Mouse (Mus musculus) hindbrain, embryonic 16.5 days (tissue): ENCODE measurements around the gene Gm9964. TPM values are rescaled to one million over a fixed set of nuclear protein-coding genes. Genes with fewer than 3 reads are reported as not detected.
"Not testable (repeated sequence)": the region's sequence is repeated elsewhere in the genome, so short reads cannot be mapped to it uniquely, and the experiment has no call there.

Experiments used
- ATAC-seq: fragments of 200-750 bp; cut with Nextera tagmentation; 2 replicates; pipeline ENCODE4 v1.8.0; 2017; ENCODE audit warnings: moderate TSS enrichment, moderate library complexity
- H3K27ac ChIP-seq: fragments of 300-500 bp; sonication (generic); 2 replicates; pipeline ENCODE4 v1.5.1; 2014; ENCODE audit warnings: low read depth, mild to moderate bottlenecking, control low read depth, low read length, moderate library complexity
- H3K27me3 ChIP-seq: fragments of 300-500 bp; sonication (generic); replicated peaks from 2 replicates; pipeline ENCODE4 v1.6.1; 2014; ENCODE audit warnings: low read length; ENCODE audit not compliant: control insufficient read depth, insufficient read depth
- H3K36me3 ChIP-seq: fragments of 300-500 bp; sonication (generic); 2 replicates; pipeline ENCODE4 v1.6.1; 2014; ENCODE audit warnings: mild to moderate bottlenecking, low read length, moderate library complexity, mixed read lengths; ENCODE audit not compliant: control insufficient read depth, insufficient read depth
- H3K4me1 ChIP-seq: fragments of 300-500 bp; sonication (generic); 2 replicates; pipeline ENCODE4 v1.6.1; 2014; ENCODE audit warnings: low read depth, low read length; ENCODE audit not compliant: control insufficient read depth, insufficient read depth
- H3K4me2 ChIP-seq: fragments of 300-500 bp; sonication (generic); 2 replicates; pipeline ENCODE4 v1.6.1; 2014; ENCODE audit warnings: mild to moderate bottlenecking, low read length, control low read depth, moderate library complexity
- H3K4me3 ChIP-seq: fragments of 300-500 bp; sonication (generic); 2 replicates; pipeline ENCODE4 v1.5.1; 2014; ENCODE audit warnings: mild to moderate bottlenecking, low read length, control low read depth, moderate library complexity
- H3K9ac ChIP-seq: fragments of 300-500 bp; sonication (generic); 2 replicates; pipeline ENCODE4 v1.6.1; 2014; ENCODE audit warnings: low read depth, mild to moderate bottlenecking, control low read depth, low read length, moderate library complexity
- H3K9me3 ChIP-seq: fragments of 300-500 bp; sonication (generic); 2 replicates; pipeline ENCODE4 v1.6.1; 2014; ENCODE audit warnings: mild to moderate bottlenecking, low read length, moderate library complexity; ENCODE audit not compliant: control insufficient read depth
- WGBS: fragments of 180-500 bp; shearing (Covaris S2); extraction: QIAGEN DNeasy Blood & Tissue Kit; methylation state at CpG from one replicate; pipeline ENCODE4 v1.1.7; 2014; 5-methylcytosine and 5-hydroxymethylcytosine counted together
- polyA plus RNA-seq: library from polyadenylated mRNA; unstranded; fragments of >200 nt; fragmentation: Nextera tagmentation; extraction: Ambion mirVana; gene quantifications from 2 replicates; pipeline ENCODE4 v1.2.1, GENCODE M21; 2015

Gm9964 gene
- polyA plus RNA-seq, 1 experiment from 2014 or later: not detected

DNA sequence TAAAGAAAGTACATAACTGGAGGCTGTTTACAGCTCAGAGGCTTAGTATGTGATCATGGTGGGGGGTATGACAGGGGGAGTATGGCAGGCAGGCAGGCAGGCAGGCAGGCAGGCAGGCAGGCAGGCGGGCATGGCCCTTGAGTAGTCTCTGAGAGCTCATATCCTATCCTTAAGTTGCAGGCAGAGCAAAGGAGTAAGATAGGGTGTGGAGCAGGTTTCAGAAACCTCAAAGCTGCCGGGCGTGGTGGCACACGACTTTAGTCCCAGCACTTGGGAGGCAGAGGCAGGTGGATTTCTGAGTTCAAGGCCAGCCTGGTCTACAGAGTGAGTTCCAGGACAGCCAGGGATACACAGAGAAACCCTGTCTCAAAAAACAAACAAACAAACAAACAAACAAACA, 7.5 kb upstream of the Gm9964 start:
- H3K27ac ChIP-seq, H3K4me3 ChIP-seq, H3K4me2 ChIP-seq, ATAC-seq, H3K9me3 ChIP-seq, H3K36me3 ChIP-seq, H3K27me3 ChIP-seq, H3K4me1 ChIP-seq, H3K9ac ChIP-seq: not testable (repeated sequence)
- 92% methylated on average over 4 of the region's 4 CpGs for WGBS

DNA sequence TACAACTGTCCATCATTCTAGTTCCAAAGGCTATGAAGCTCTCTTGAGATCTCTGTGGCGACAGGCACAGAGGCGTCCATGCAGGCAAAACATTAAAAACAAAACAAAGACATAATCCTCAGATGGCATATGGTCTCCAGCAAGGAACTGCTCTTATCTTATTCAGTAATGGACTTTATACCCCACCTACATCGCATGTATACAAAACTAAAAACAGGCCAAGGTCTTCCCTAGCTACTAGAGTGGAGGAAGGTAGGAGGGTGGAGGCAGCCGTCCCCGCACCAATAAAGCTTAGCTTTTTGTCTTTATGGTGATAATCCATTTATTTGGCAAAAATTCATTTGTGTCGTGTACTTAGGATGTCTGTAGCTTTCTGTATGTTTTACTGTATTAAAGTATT, 6.4 kb upstream of the Gm9964 start:
- WGBS: 86% methylated on average over 6 of the region's 6 CpGs

GRCm38 (mm10) chr11:79299719-79300431, 3.2 kb upstream of the Gm9964 start:
- 84% methylated on average over 9 of the region's 9 CpGs for WGBS
- Histone ChIP-seq H3K9me3 (no peaks in the 10 kb centered on the region), H3K27ac (no peak overlapping the region), H3K36me3 (no peaks in the 10 kb centered on the region), H3K4me3 (no peak overlapping the region), H3K9ac (no peak overlapping the region), H3K4me1 (no peaks in the 10 kb centered on the region), H3K4me2 (no peak overlapping the region), H3K27me3 (no peaks in the 10 kb centered on the region)
- ATAC-seq: no peak

More for the DNA sequence above, 6.4 kb upstream of the Gm9964 start:
- no peaks in the 10 kb centered on the region for H3K36me3 ChIP-seq
- H3K4me3 ChIP-seq: no peak overlapping the region
- H3K9me3 ChIP-seq: no peaks in the 10 kb centered on the region
- no peaks in the 10 kb centered on the region for H3K27me3 ChIP-seq
- ATAC-seq: no peak
- no peak overlapping the region for H3K4me2 ChIP-seq
- no peaks in the 10 kb centered on the region; the same call in 1 of the 2 replicates for H3K4me1 ChIP-seq
- H3K9ac ChIP-seq: no peak overlapping the region
- no peak overlapping the region for H3K27ac ChIP-seq

DNA sequence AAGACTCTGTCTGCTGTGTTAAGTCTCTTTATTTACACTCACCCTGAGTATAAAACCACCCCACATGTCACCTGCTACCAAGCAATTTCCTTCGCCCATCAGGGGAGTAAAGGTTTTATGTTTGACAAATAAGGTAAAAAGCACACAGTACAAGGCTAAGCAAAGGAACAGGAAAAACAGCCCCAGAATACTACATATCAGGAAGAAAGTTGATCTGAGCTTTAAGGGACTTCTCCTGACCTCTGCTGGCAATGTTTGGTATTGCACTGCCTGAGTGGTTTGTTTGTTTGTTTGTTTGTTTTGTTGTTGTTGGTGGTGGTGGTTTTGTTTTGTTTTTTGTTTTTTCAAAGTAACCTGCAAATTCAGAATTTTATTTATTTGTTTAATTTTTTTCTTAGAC, 539 bp downstream of the Gm9964 start:
- 48% methylated on average over 1 of the region's 1 CpGs for WGBS
- Histone ChIP-seq H3K9me3 (no peaks in the 10 kb centered on the region), H3K4me1 (no peaks in the 10 kb centered on the region), H3K9ac (no peak overlapping the region), H3K27ac (no peak overlapping the region), H3K4me2 (no peak overlapping the region), H3K4me3 (no peak overlapping the region), H3K27me3 (no peaks in the 10 kb centered on the region), H3K36me3 (no peaks in the 10 kb centered on the region)
- no peak for ATAC-seq

- Histone ChIP-seq H3K9ac (no peak overlapping the region), H3K4me3 (no peak overlapping the region), H3K4me1 (no peaks in the 10 kb centered on the region), H3K9me3 (no peaks in the 10 kb centered on the region), H3K36me3 (no peaks in the 10 kb centered on the region), H3K27ac (no peak overlapping the region), H3K4me2 (no peak overlapping the region), H3K27me3 (no peaks in the 10 kb centered on the region)
- ATAC-seq: no peak
- 38% methylated on average over 1 of the region's 1 CpGs for WGBS
Measured at GRCm38 (mm10) chr11:79293971-79294370, 2.7 kb downstream of the Gm9964 start.

GRCm38 (mm10) chr11:79293025-79293424, 3.7 kb downstream of the Gm9964 start:
- no peak overlapping the region for H3K4me3 ChIP-seq
- H3K4me1 ChIP-seq: no peaks in the 10 kb centered on the region
- no peak overlapping the region for H3K4me2 ChIP-seq
- H3K36me3 ChIP-seq: no peaks in the 10 kb centered on the region
- H3K9me3 ChIP-seq: no peaks in the 10 kb centered on the region
- WGBS: 91% methylated on average over 3 of the region's 3 CpGs
- no peak overlapping the region for H3K27ac ChIP-seq
- no peak for ATAC-seq
- no peaks in the 10 kb centered on the region for H3K27me3 ChIP-seq
- no peak overlapping the region for H3K9ac ChIP-seq

DNA sequence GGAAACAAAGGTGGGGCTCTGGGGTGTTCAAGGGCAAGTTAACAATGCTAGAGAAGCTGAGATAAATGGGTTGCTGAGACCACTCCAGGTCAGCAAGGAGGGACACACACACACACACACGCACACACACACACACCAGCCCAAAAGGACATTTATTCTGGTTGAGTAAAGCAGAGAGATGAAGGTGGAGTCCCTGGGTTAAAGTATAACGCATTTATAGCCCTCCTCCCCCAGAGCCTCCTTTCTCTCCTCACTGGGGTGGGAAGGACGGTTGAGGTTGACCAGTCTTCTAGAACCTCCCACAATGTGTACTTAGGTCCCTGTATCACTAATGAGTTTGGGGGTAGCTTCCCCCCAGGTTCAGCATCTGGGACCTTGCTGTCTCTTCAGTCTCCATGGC, 4.6 kb downstream of the Gm9964 start:
- H3K27ac ChIP-seq: no peak overlapping the region
- 72% methylated on average over 3 of the region's 3 CpGs for WGBS

DNA sequence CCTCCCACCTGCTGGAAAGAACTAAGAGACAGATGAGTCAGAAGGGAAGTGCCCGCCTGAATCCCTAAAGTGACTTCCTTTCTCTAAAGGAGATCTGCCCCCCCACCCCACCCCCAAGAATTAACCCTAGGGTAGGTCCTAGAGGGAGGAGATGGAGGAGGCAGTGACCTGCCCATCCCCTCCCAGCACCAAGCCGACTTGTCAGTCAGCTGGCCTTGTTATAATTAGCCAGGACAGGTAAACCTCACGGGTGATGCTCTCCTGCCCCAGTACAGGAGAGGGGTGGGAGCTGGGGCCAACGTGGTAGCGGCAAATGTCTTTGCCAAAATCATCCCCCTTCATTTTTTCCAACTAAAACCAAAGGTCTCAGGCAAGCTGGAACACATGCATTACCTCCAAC, 5.1 kb downstream of the Gm9964 start:
- H3K4me1 ChIP-seq: no peaks in the 10 kb centered on the region
- H3K9ac ChIP-seq: no peak overlapping the region
- H3K27ac ChIP-seq: no peak overlapping the region
- H3K9me3 ChIP-seq: no peaks in the 10 kb centered on the region
- no peak for ATAC-seq
- H3K4me3 ChIP-seq: no peak overlapping the region
- no peaks in the 10 kb centered on the region for H3K36me3 ChIP-seq
- 72% methylated on average over 5 of the region's 5 CpGs for WGBS
- no peak overlapping the region for H3K4me2 ChIP-seq
- H3K27me3 ChIP-seq: no peaks in the 10 kb centered on the region

More for the DNA sequence above, 4.6 kb downstream of the Gm9964 start:
- Histone ChIP-seq H3K4me3 (no peak overlapping the region), H3K4me1 (no peaks in the 10 kb centered on the region), H3K9ac (no peak overlapping the region), H3K9me3 (no peaks in the 10 kb centered on the region), H3K36me3 (no peaks in the 10 kb centered on the region), H3K27me3 (no peaks in the 10 kb centered on the region), H3K4me2 (no peak overlapping the region)
- no peak for ATAC-seq

- no peak overlapping the region for H3K27ac ChIP-seq
- H3K9ac ChIP-seq: no peak overlapping the region
- no peaks in the 10 kb centered on the region for H3K27me3 ChIP-seq
- WGBS: 56% methylated on average over 2 of the region's 2 CpGs
- H3K36me3 ChIP-seq: no peaks in the 10 kb centered on the region
- H3K4me1 ChIP-seq: no peaks in the 10 kb centered on the region
- no peaks in the 10 kb centered on the region for H3K9me3 ChIP-seq
- H3K4me3 ChIP-seq: no peak overlapping the region
- ATAC-seq: no peak
- no peak overlapping the region for H3K4me2 ChIP-seq
Measured at GRCm38 (mm10) chr11:79290473-79290872, 6.2 kb downstream of the Gm9964 start.
